Mouse (Mus musculus) olfactory bulb, adult 2 months (tissue): ENCODE measurements around the gene B4galt3. TPM values are rescaled to one million over a fixed set of nuclear protein-coding genes. Genes with fewer than 3 reads are reported as not detected.

Source experiments
- H3K27ac ChIP-seq: fragments of 200-500 bp; 2 replicates; pipeline ENCODE4 v1.5.1; 2012; ENCODE audit warnings: low read depth, low read length; ENCODE audit not compliant: insufficient read depth
- H3K4me1 ChIP-seq: fragments of 200-500 bp; 2 replicates; pipeline ENCODE4 v1.6.1; 2012; ENCODE audit warnings: low read length; ENCODE audit not compliant: control insufficient read depth, insufficient read depth
- H3K4me3 ChIP-seq: fragments of 200-500 bp; 2 replicates; pipeline ENCODE4 v1.5.1; 2012; ENCODE audit warnings: mild to moderate bottlenecking, low read depth, low read length, moderate library complexity; ENCODE audit not compliant: insufficient read depth
- CTCF ChIP-seq: fragments of 200-500 bp; IDR thresholded peaks from 2 replicates; pipeline ENCODE4 v1.5.1; 2012; ENCODE audit warnings: low read depth, mild to moderate bottlenecking, low read length, moderate library complexity; ENCODE audit not compliant: insufficient read depth
- POLR2A ChIP-seq: fragments of 200-500 bp; IDR thresholded peaks from 2 replicates; pipeline ENCODE4 v1.6.1; 2012; ENCODE audit warnings: mild to moderate bottlenecking, low read depth, low read length, moderate library complexity; ENCODE audit not compliant: insufficient read depth
- WGBS: fragments of 180-500 bp; shearing (Covaris S2); methylation state at CpG from one replicate; pipeline ENCODE4 v1.1.7; 2018; 5-methylcytosine and 5-hydroxymethylcytosine counted together
- polyA plus RNA-seq: library from polyadenylated mRNA; stranded (reverse); fragments of >200 nt; gene quantifications from 2 replicates; pipeline ENCODE4 v1.2.4, GENCODE M21; 2012; ENCODE audit warnings: low replicate concordance; ENCODE audit not compliant: missing spikeins, insufficient read depth, insufficient read length

Gene B4galt3
- polyA plus RNA-seq, 1 experiment = not detected

GRCm38 (mm10) chr1:171309321-171309720, 39.2 kb downstream of the B4galt3 start:
- TF ChIP-seq CTCF = no peak
- TF ChIP-seq POLR2A = no peak
- H3K4me1 ChIP-seq = no peaks in the 10 kb centered on the region
- 45% methylated on average over 2 of the region's 2 CpGs for WGBS
- H3K4me3 ChIP-seq = no peak overlapping the region
- H3K27ac ChIP-seq = no peak overlapping the region

- H3K4me1 ChIP-seq = no peaks in the 10 kb centered on the region
- no peak for TF ChIP-seq CTCF
- 20% methylated on average over 7 of the region's 7 CpGs for WGBS
- H3K4me3 ChIP-seq = no peak overlapping the region
- H3K27ac ChIP-seq = no peak overlapping the region
Measured at GRCm38 (mm10) chr1:171319748-171320147, 49.6 kb downstream of the B4galt3 start.

- TF ChIP-seq CTCF (no peak), POLR2A (no peak)
- Histone ChIP-seq H3K27ac (no peak overlapping the region), H3K4me3 (no peak overlapping the region), H3K4me1 (no peaks in the 10 kb centered on the region)
- 21% methylated on average over 5 of the region's 5 CpGs for WGBS
Measured at GRCm38 (mm10) chr1:171320151-171320550, 50.0 kb downstream of the B4galt3 start.

- Histone ChIP-seq H3K27ac (no peak overlapping the region), H3K4me3 (no peak overlapping the region), H3K4me1 (no peaks in the 10 kb centered on the region)
- TF ChIP-seq POLR2A (no peak), CTCF (no peak)
Measured at GRCm38 (mm10) chr1:171321415-171321814, 51.3 kb downstream of the B4galt3 start.

GRCm38 (mm10) chr1:171322012-171322411, 51.9 kb downstream of the B4galt3 start:
- Histone ChIP-seq H3K4me3 (no peak overlapping the region), H3K27ac (no peak overlapping the region), H3K4me1 (0 out of 2 replicates have a peak, but pooled peaks cover 3% of the 10 kb centered on the region)
- TF ChIP-seq POLR2A (no peak), CTCF (no peak)
- WGBS = 84% methylated on average over 1 of the region's 1 CpGs

- 92% methylated on average over 2 of the region's 2 CpGs for WGBS
- Histone ChIP-seq H3K27ac (no peak overlapping the region), H3K4me1 (0 out of 2 replicates have a peak, but pooled peaks cover 3% of the 10 kb centered on the region), H3K4me3 (no peak overlapping the region)
- no peak for TF ChIP-seq CTCF
- TF ChIP-seq POLR2A = no peak
Measured at GRCm38 (mm10) chr1:171325571-171325970, 55.4 kb downstream of the B4galt3 start.

Other genes starting within 250 kb of the B4galt3 start
- not detected in 2 replicates for gene Fcgr3, start 205.4 kb upstream of the B4galt3 start, polyA plus RNA-seq
- not detected in 2 replicates for gene Cfap126, start 156.4 kb upstream of the B4galt3 start, polyA plus RNA-seq
- gene Sdhc, start 119.7 kb upstream of the B4galt3 start, polyA plus RNA-seq = not detected in 2 replicates
- gene Mpz, start 119.6 kb upstream of the B4galt3 start, polyA plus RNA-seq = not detected in 2 replicates
- 326 and 491 TPM in 2 replicates for gene Pcp4l1, start 74.1 kb upstream of the B4galt3 start, polyA plus RNA-seq
- gene Nr1i3, start 56.4 kb upstream of the B4galt3 start, polyA plus RNA-seq = not detected in 2 replicates
- not detected in 2 replicates for gene Tomm40l, start 47.8 kb upstream of the B4galt3 start, polyA plus RNA-seq
- not detected in 2 replicates for gene Apoa2, start 45.3 kb upstream of the B4galt3 start, polyA plus RNA-seq
- not detected in 2 replicates for gene Fcer1g, start 36.0 kb upstream of the B4galt3 start, polyA plus RNA-seq
- not detected in 2 replicates for gene Adamts4, start 19.9 kb upstream of the B4galt3 start, polyA plus RNA-seq
- 704 TPM in 1 of 2 replicates, not detected in the other for gene Ndufs2, start 18.9 kb upstream of the B4galt3 start, polyA plus RNA-seq
- gene Ppox, start 10.9 kb downstream of the B4galt3 start, polyA plus RNA-seq = not detected in 2 replicates
- gene Usp21, start 17.7 kb downstream of the B4galt3 start, polyA plus RNA-seq = not detected in 2 replicates
- gene Ufc1, start 24.7 kb downstream of the B4galt3 start, polyA plus RNA-seq = not detected in 2 replicates
- not detected in 2 replicates for gene Dedd, start 58.8 kb downstream of the B4galt3 start, polyA plus RNA-seq
- not detected in 2 replicates for gene Nit1, start 75.3 kb downstream of the B4galt3 start, polyA plus RNA-seq
- gene Pfdn2, start 75.3 kb downstream of the B4galt3 start, polyA plus RNA-seq = not detected in 2 replicates
- not detected in 2 replicates for gene Klhdc9, start 90.5 kb downstream of the B4galt3 start, polyA plus RNA-seq
- not detected in 2 replicates for gene Nectin4, start 99.8 kb downstream of the B4galt3 start, polyA plus RNA-seq
- 90.1 and 98.6 TPM in 2 replicates for gene Arhgap30, start 118.6 kb downstream of the B4galt3 start, polyA plus RNA-seq
- gene Usf1, start 141.0 kb downstream of the B4galt3 start, polyA plus RNA-seq = not detected in 2 replicates
- gene Tstd1, start 148.5 kb downstream of the B4galt3 start, polyA plus RNA-seq = not detected in 2 replicates
- gene F11r, start 167.2 kb downstream of the B4galt3 start, polyA plus RNA-seq = not detected in 2 replicates
- gene Alyref2, start 233.2 kb downstream of the B4galt3 start, polyA plus RNA-seq = not detected in 2 replicates